Mouse (Mus musculus) mouse embryonic stem cell (cell line): ENCODE measurements around the gene Zcchc17.

Experiments
- in situ Hi-C, 2 experiments: fragments of 300-500 bp; cut with MboI; formaldehyde crosslinking; loops; 1 replicate in 1 of 2; 3 replicates in 1 of 2; pipeline ENCODE4 v1.14.3; 2019 to 2020; ENCODE audit warnings: low sequenced_read_pairs in 2 of 2, low pct_unique_long_range_greater_than_20kb in 1 of 2, mixed read lengths in 1 of 2; ENCODE audit not compliant: unreplicated experiment in 1 of 2

Gene Zcchc17

DNA sequence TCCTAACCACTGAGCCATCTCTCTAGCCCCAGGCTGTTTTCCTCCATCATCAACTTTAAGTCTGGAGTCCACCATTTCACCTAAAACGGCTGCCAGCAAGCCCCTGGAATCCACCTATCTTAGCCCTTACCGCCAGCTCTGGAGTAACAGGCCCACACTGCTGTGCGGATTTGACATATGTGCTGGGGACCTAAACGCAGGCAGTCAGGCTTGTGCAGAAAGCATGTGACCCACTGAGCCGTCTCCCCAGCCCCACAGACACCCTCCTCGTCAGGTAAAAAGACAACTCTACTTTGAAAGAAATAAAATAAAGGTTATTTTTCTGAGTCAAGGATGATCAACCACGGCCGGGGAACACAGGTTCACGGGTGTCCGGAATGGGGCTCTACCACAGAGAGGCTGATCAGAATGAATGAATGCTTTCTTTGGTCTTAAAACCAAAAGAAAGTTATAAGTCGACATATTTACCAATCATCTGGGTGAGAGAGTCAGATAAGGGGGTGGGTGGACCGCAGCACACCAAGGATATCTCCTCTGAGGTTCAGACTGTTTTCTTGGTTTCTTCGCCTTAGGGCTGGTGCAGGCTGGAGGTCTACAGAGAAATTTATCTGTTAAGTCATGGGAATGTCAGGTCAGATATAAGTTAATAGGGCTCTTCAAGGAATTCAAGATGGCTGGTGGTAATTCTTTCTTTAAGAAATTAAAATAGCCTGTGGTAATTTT, 63.3 kb downstream of the Zcchc17 start:
- in situ Hi-C loops, result no loop called here

DNA sequence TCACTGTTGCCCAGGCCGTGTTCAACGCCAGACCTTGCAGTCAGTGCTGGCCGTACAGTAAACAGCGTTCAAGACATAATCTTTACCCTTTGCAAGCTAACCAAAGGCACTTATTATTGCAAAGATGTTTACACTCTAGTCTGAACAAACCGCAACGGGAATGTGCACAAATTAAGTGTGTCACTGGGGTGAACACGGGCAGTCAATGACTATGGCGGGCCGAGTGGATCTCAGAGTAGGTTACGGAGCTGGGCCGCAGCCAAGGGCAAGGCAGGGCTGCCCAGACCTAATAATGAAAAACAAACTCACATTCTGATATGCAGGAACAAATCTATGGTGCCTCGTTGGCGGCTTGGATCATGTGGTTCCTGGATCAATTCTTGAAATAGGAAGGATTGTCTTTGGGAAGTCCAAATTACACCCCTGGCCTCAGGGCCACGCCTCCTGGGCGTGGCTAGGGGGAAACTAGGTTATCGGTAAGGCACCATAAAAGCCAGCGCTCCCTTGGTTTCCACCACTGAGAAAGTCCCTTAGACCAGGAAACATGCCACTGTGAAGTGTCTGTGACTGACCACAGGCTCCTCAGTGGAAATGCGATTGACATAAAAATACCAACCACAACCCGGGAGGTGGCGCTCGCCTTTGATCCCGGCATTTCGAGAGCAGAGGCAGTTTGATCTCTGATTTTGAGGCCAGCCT, 64.5 kb downstream of the Zcchc17 start:
- in situ Hi-C loops, result no loop called here

DNA sequence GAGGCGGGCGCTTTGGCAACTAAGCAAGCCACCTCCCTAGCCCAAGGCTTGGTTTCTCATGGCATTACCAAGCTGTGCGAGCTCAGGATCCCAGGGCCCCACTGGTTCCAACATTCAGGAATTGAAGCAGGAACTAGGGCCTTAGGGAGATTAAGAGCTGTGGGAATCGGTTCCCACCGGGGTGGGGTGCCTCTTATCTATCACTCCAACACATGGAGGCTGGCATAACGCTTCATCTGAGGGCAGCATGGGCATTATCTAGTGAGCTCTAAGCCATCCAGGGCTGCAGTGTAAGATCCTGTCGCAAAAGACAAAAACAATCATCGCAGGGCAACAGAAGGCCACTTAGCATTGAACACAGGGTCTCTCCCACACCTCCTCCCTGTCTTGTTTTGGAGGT, 65.2 kb downstream of the Zcchc17 start:
- in situ Hi-C loops, result loop anchor here in 1 of 2 experiments (5.0 kb wide), 1 partner anchor 97 kb away; no protein-coding TSS in a partner anchor

DNA sequence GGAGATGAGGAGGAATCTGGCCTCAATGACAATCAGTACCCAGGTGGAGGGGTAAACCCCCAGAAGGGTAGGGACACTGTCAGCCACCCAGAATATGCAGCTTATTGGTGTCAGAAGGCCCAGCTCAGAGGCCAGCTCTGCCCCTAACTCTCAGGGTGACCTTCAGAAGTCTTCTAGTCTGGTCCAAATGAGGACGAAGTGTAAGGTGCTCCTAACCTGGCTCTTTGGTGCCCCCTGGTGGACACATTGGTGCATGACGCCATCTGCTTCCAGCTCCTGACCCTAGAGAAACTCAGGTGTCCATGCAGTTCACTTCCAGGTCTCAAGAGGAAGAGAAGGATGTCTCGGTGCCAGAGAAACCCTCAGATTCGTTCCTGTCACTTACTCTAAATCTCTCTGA, 67.5 kb downstream of the Zcchc17 start:
- in situ Hi-C loops, result loop anchor here in 1 of 2 experiments (5.0 kb wide), 1 partner anchor 95 kb away; no protein-coding TSS in a partner anchor

DNA sequence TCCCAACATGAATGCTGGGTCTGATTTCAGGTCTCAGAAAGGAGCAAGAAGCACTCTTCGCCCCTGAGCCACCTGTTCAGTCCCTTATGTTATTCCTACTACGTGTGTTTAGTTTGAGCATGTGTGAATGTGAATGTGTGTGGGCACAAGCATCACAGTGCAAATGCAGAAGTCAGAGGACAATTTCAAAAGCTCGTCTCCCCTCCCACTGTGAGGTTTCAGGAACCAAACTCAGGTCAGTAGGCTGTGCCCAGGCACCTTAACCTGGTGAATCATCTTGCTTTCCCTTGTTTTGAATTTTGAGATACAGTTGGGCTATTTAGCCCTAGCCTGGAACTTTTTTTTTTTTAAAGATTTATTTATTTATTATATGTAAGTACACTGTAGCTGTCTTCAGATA, 69.9 kb downstream of the Zcchc17 start:
- in situ Hi-C loops, result loop anchor here in 1 of 2 experiments (5.0 kb wide), 1 partner anchor 93 kb away; no protein-coding TSS in a partner anchor

DNA sequence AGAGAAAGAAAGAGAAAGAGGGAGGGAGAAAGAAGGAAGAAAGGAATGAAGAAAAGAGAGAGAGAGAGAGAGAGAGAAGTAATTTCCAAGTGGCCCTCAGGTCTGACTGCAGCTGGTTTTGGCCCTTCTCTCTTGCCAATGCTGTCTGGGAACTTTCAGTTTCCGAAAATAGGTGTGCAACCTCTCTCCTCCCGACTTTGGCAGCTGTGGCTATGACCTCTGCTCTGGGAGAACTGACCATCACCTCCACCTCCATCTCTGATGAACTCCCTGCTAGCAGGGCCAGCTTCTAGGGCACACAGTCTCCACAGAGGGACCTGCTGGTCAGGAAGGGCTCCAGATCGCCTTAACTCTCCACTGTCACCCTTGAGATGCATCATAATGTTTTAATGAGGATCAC, 73.2 kb downstream of the Zcchc17 start:
- in situ Hi-C loops, result no loop called here

DNA sequence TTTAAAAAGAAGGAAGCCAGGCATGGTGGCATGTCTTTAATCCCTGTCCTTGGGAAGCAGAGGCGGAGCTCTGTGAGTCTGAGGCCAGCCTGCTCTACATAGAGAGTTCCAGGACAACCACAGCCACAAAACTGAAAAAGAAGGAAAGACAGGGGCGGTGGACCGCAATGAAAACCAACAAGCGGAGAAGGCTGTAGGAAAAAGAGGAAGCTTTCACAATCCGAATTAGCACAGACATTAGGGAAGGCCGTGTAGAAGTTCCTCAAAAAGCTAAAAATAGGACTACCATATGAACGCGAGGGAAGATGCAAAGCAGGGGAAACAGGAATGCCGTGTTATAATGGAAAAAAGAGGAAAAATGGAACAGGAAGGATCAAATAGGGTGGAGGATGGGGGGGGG, 75.9 kb downstream of the Zcchc17 start:
- in situ Hi-C loops, result no loop called here

DNA sequence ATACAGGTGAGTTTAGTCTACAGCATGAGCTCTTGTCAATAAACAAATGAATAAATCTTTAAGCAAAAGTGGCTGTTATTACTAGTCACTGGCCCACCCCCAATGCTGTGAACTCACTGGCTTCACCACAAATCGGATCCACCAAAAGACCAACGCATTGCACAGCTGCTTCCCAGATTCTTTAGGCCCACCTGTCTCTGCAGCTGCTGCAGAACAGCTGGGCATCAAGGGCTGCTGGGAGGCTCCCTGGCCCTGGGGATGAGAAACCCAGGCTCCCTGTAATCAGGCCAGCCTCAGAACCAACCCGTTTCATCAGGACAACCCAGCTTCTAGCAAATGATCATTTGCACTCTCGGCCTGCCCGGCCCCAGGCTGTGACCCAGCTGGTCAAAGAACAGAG, 76.9 kb downstream of the Zcchc17 start:
- in situ Hi-C loops, result no loop called here

DNA sequence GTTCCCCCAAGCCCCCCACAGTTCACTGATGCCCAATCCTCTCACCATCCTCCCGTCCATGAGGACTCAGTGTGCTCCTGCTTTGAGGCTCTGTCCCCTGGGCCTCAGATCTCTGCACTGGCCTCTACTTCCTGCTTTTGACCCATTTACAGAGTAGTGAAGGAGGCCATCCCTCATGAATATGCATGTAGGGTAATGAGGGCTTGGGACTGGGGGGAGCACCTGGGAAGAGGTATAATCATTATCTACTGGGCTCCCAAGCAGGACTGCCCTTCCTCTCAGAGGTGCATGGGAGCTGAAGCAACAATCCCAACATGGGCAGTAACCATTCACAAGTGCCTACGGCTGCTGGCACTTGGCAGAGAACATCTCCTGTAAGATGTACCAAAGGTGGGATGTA, 80.6 kb downstream of the Zcchc17 start, which contains the start of gene Serinc2:
TSS of gene Serinc2 (minus strand) at position 101 of the 400 bp plus-strand sequence.
- in situ Hi-C loops, result no loop called here

DNA sequence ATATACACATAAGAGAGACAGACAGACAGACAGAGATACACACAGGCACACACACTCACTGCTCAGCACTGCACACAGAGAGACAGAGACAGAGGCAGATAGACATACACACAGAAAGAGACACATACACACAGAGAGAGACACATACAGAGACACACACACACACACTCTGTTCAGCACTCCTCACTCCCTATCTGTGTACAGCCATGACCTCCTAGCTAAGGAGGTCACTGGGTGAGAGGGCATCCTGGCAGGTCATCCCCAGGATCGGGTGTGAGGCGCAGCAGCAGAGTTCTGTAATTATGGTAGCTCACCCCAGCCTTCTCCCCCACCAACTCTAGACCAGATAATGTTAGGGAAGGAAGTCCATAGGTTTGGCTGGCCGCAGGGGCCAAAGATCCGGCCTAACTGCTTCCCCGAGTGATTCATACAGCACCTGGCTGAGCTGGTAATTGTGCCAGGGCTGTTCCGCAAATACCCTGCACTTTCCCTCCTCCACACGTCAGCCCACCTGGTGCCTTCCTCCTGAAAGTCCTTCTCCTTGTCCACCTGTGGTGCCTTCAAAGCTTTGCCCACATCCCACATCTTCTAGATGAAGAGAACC, 83.1 kb downstream of the Zcchc17 start:
- in situ Hi-C loops, result no loop called here

DNA sequence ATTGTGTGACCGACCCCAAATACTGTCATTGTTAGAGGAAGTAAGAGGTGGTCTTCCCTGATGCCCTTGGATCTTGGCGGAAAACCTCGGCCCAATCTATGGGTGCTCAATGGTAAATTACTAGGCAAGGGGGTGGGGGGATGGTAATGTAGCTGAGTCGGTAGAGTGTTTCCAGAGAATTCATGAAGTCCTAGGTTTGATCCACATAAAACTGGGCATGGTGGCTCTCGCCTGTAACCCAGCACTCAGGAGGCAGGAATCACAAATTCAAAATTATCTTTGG, 84.0 kb downstream of the Zcchc17 start:
- in situ Hi-C loops, result no loop called here

DNA sequence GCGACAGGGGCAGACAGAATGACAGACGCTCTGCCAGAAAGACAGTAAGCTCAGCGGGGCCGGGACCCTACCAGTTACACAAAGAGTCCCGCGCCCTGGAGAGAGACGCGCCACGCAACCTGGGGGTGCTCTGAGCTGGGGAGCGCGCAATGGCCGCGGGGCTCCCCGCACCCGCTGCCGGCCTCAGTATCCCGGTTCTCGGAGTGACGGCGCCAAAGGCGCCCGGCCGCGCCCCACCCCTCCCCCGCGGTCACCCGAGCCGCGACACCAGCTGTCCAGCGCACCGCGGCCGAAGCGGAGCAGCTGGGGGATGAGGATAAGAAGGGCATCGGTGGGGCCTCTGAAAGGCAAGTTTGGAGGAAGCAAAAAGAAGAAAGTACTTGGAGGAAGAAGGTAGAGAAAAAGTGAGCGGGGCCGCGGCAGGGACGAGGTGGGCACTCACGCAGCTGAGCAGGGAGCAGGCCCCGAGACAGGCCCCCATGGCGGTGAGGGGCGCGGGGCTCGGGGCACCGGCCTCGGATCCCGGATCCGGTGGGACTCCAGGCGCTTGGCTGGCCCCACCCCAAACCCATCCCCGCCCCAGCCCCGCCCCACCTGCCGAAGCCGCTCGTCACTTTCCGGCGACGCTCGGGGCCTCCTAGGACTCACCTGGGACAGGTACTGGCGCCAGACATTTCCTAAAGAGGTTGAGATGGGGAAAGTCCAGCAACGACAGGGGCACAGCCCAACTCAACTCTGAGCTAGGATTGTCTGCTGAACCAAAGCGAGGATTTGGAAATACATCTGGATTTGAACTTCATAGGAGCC, 84.5 kb downstream of the Zcchc17 start:
- in situ Hi-C loops, result no loop called here

DNA sequence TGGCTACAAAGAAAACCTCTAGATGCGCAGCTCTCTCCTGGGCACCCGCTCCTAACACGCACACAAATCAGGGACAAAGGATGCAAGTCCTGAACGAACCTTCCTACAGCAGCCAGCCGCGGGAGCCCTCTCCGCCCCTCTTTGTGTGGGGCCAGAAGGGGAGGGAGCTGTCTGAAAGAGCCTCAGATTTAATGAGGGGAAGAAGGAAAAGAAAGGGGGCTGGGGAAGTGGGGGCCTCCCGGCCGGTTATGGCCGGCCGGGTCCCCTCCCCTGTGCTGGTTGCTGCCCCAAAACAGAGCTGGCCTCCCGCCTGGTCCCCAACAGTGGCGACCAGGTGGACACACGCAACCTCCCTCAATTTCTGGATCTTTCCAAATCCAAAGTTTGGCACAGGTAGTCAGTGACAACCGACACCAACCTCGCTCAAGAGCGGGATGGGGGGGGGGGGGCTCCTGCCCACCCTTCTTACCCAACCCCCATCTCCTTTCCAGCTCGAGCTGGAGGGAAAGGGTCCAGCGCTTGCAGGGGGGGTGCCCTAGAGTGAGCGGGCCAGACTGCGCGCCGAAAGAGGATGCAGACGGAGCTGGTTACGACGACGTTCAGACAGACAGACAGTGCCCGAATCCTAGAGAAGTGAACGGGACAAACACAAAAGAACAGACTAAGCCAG, 85.3 kb downstream of the Zcchc17 start:
- in situ Hi-C loops, result no loop called here

DNA sequence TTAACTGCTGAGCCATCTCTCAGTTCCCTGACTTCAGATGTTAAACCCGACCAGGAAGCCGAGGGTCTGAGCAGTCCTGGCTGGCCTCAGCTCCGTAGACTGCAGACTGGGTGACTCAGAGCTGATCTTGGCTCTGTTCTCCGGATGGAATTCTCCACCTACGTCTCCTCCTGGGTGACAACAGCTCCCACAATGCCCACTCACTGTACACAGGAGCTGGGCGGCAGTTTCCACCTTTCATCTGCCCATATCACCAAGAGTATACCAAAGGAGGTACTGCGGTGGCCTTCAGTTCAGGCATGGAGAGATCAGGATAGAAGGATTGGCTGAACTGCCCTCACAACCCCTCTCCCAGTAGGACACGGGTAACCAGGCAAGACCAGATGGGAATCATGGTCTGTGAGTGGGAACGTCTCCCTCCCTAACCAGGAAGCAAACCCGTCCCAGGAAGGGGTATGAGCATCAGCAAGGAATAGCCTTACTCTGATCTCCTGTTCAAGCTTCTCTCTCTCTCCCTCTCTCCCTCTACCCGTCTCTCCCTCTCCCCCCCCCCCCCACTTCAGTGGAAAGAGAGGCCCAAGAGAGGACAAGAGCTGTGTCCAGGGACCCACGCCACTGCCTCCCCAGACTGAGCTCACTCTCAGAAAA, 85.9 kb downstream of the Zcchc17 start:
- in situ Hi-C loops, result no loop called here

DNA sequence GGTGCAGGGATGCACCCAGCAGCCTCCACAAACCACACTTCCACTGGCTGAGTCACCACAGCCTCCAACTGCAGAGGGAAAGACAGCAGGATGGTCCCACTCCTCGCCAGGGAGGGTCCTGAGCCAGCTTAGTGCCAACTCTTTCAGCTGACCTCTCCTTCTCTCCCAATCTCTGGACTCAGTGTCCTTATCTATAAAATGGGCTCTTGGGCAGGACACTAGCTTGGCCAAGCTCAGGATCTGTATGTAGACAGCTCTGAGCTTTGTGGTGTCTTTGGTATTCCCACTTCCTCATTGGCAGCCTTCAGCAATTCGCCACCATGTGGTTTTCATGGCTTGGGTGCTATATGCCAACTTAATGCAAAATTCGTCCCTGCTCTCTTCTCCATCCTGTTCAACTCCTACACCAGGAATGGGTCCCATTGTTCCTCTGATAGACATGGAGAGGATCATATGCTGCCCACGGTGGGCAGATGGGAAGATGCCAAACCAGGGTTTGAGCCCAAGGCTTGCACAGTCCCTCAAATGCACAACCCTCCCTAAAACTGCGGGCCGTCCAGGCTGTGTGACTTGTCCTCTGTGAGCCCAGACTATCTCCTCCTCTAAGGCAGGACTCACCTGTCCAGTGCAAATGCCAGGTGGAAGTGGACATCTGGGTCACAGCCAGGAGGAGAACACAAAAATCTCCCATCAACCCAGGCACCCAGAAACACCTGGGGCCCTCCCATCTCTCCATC, 89.0 kb downstream of the Zcchc17 start:
- in situ Hi-C loops, result no loop called here

DNA sequence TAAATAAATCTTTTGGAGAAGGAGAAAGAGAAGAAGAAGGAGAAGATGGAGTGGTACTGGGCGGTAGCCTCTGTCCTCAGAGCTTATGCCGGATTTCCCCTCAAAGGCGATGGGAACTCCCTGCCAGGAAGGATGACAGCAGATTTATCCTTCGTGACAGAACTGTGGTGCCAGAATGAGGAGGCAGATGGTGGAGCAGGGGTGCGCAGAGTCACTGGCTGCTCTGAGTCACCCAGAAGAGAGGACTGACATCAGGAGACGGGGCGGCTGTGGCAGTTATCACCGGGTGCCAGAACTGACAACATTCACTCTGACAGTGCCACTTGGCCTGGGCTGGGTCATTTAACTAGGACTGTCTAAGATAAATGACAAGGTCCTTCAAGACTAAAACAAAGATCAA, 89.7 kb downstream of the Zcchc17 start:
- in situ Hi-C loops, result no loop called here

DNA sequence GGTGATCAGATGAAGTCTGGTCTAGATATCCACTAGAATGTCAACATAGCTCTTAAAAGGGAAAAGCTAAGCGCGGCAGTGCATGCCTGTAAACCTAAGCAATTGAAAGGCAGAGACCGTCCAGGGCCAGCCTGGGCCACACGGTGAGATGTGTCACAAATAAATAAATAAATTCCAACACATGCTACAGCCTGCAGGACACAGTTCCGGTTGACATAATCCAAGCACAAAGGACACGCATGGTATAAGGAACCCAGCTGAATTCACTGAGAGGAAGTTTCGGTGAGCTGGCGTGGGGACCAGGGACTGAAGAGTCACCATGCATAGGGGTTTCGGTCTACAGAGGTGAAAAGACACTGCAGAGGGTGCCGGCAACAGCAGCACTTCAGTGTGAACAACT, 91.0 kb downstream of the Zcchc17 start:
- in situ Hi-C loops, result no loop called here
